Mouse (Mus musculus) macrophage (primary cell): ENCODE results near the gene Mpi. TPM values are rescaled to one million over a fixed set of nuclear protein-coding genes. Genes with fewer than 3 reads are reported as not detected.

ENCODE experiments used
- H3K27ac ChIP-seq: fragments of 350-480 bp; formaldehyde crosslinking; 2 replicates; pipeline ENCODE4 v1.9.0; 2021
- H3K36me3 ChIP-seq: fragments of 350-480 bp; formaldehyde crosslinking; 2 replicates; pipeline ENCODE4 v1.9.0; 2021; ENCODE audit errors: inconsistent target
- H3K4me3 ChIP-seq: fragments of 350-480 bp; formaldehyde crosslinking; 2 replicates; pipeline ENCODE4 v1.9.0; 2021; ENCODE audit errors: inconsistent target
- H3K79me2 ChIP-seq: fragments of 350-480 bp; formaldehyde crosslinking; 2 replicates; pipeline ENCODE4 v1.9.0; 2021; ENCODE audit errors: inconsistent target
- WGBS: methylation state at CpG from one replicate; pipeline ENCODE4 v1.1.7; 2026; ENCODE audit warnings: inconsistent platforms; ENCODE audit not compliant: missing documents; 5-methylcytosine and 5-hydroxymethylcytosine counted together
- polyA plus RNA-seq: library from polyadenylated mRNA; stranded (reverse); fragments of 250-400 nt; gene quantifications from 3 replicates; pipeline ENCODE4 v1.2.4, GENCODE M21; 2018; ENCODE audit warnings: inconsistent platforms
- total RNA-seq, 78 experiments: library from RNA; depleted of rRNA; stranded (reverse); fragments of 250-400 nt; gene quantifications; 1 replicate in 9 of 78; 2 replicates in 24 of 78; 3 replicates in 43 of 78; 4 replicates in 2 of 78; pipeline ENCODE4 v1.2.4; 2018; ENCODE audit warnings: inconsistent platforms in 56 of 78

Gene Mpi
- 100 to 1,000 TPM in 1 of 26 experiments, 10 to 100 TPM in 20, 1 to 10 TPM in 5; 4.2 to 108 (median 38.6) TPM for total RNA-seq (2018; cell fraction: chromatin; rRNA removed)
- total RNA-seq (2018; cell fraction: cytosol; rRNA removed) = 10 to 100 TPM; 11.2 to 33.5 (median 18.7) TPM
- total RNA-seq (2018; cell fraction: nucleus; rRNA removed) = 10 to 100 TPM in 24 of 26 experiments, 1 to 10 TPM in 2; 6.2 to 65.3 (median 32.2) TPM
- polyA plus RNA-seq = 16.5 to 25.5 TPM (median 20.0 TPM) in 3 replicates

- Histone ChIP-seq H3K4me3 (peak within 1 kb of the TSS; percentile 80), H3K27ac (peak within 1 kb of the TSS; percentile 29), H3K36me3 (peaks cover 33% of the 10 kb centered on the region), H3K79me2 (peaks cover 9% of the 10 kb centered on the region; the same call in 1 of the 2 replicates)
- WGBS = 0% methylated on average over 25 of the region's 28 CpGs
These were observed at the start of gene Mpi for GRCm38 (mm10) chr9:57552139-57552887. TSS of gene Mpi (minus strand) at chr9:57552763.

- H3K79me2 ChIP-seq = no peaks in the 10 kb centered on the region
- H3K27ac ChIP-seq = no peak overlapping the region
- 79% methylated on average over 8 of the region's 8 CpGs for WGBS
- no peak overlapping the region for H3K4me3 ChIP-seq
- H3K36me3 ChIP-seq = no peaks in the 10 kb centered on the region
These were observed 49.5 kb upstream of the Mpi start for GRCm38 (mm10) chr9:57602098-57602497.

- Histone ChIP-seq H3K79me2 (no peaks in the 10 kb centered on the region), H3K36me3 (no peaks in the 10 kb centered on the region), H3K27ac (no peak overlapping the region), H3K4me3 (no peak overlapping the region)
- WGBS = 71% methylated on average over 2 of the region's 2 CpGs
These were observed 48.8 kb upstream of the Mpi start for GRCm38 (mm10) chr9:57601353-57601706.

DNA sequence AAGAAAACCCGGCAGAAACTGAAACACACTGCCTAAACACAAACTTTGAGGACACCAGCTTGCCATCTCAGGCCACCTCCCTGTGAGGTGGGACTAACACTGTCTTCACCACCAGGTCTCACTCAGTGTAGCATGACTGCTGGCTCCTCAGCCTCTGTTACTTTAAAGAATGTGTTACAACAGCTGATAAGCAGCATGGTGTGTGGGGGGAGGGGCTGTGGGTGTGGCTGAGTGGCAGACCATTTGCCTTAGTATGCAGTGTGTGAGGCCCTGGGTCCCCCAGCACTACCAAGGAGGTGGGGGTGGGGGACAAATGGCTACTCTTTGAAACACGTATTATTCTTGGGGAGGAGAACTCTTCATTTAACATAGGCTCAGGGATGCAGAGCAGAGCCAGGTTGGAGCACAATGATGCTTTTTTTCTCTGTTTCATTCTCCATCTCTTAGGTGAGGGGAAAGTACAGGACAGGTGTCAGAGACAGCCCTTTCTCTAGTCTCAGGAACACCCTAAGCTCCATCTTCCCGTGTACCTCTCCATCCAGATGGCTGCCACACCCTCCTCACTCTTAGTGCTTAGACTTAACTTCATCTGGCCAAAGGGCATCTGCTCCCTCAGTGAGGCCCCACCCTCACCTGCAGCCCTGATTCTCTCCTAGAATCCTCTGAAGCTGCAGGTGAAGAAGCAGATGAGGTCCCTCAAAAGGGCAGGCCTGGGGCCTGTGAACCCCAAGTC, 48.2 kb upstream of the Mpi start:
- no peak overlapping the region for H3K27ac ChIP-seq
- 39% methylated on average over 3 of the region's 3 CpGs for WGBS
- no peaks in the 10 kb centered on the region for H3K79me2 ChIP-seq
- H3K36me3 ChIP-seq = no peaks in the 10 kb centered on the region
- H3K4me3 ChIP-seq = no peak overlapping the region

- Histone ChIP-seq H3K4me3 (no peak overlapping the region), H3K36me3 (peaks cover 15% of the 10 kb centered on the region), H3K27ac (no peak overlapping the region), H3K79me2 (no peaks in the 10 kb centered on the region)
- 83% methylated on average over 6 of the region's 8 CpGs for WGBS
These were observed 46.4 kb upstream of the Mpi start for GRCm38 (mm10) chr9:57598851-57599563.

GRCm38 (mm10) chr9:57597929-57598382, 45.4 kb upstream of the Mpi start:
- H3K27ac ChIP-seq = no peak overlapping the region
- no peak overlapping the region for H3K4me3 ChIP-seq
- 72% methylated on average over 4 of the region's 4 CpGs for WGBS
- peaks cover 25% of the 10 kb centered on the region for H3K36me3 ChIP-seq
- no peaks in the 10 kb centered on the region for H3K79me2 ChIP-seq

GRCm38 (mm10) chr9:57597265-57597664, 44.7 kb upstream of the Mpi start:
- WGBS = 89% methylated on average over 6 of the region's 8 CpGs
- peaks cover 32% of the 10 kb centered on the region for H3K36me3 ChIP-seq
- H3K27ac ChIP-seq = no peak overlapping the region
- no peak overlapping the region for H3K4me3 ChIP-seq
- no peaks in the 10 kb centered on the region for H3K79me2 ChIP-seq

DNA sequence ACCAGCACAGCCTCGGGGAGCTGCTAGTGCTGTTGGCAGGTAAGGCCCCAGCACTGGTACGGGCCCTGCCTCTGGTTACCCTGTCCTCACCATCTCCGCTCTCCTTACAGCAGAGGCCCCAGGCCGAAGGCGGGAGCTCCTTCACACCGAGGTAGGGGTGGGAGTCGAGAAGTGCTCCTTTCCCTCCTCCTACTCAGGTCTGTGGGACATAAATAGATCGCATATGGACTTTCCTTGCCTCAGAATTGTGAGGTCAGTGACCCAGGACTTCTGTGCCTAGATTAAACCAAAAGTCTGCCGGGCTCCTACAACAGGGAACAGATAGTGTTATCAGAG, 41.6 kb upstream of the Mpi start:
- Histone ChIP-seq H3K27ac (no peak overlapping the region), H3K36me3 (peaks cover 40% of the 10 kb centered on the region), H3K79me2 (no peaks in the 10 kb centered on the region), H3K4me3 (no peak overlapping the region)
- 93% methylated on average over 9 of the region's 9 CpGs for WGBS

GRCm38 (mm10) chr9:57593454-57594173, 41.1 kb upstream of the Mpi start:
- no peaks in the 10 kb centered on the region for H3K79me2 ChIP-seq
- H3K4me3 ChIP-seq = no peak overlapping the region
- WGBS = 91% methylated on average over 12 of the region's 12 CpGs
- H3K27ac ChIP-seq = no peak overlapping the region
- peaks cover 40% of the 10 kb centered on the region for H3K36me3 ChIP-seq

- WGBS = 88% methylated on average over 5 of the region's 5 CpGs
- Histone ChIP-seq H3K36me3 (peaks cover 61% of the 10 kb centered on the region), H3K79me2 (no peaks in the 10 kb centered on the region), H3K4me3 (no peak overlapping the region), H3K27ac (no peak overlapping the region)
These were observed 38.2 kb upstream of the Mpi start for GRCm38 (mm10) chr9:57590726-57591125.

- H3K36me3 ChIP-seq = peaks cover 51% of the 10 kb centered on the region
- 1% methylated on average over 55 of the region's 58 CpGs for WGBS
- peak within 1 kb of the TSS; percentile 39 for H3K4me3 ChIP-seq
- no peaks in the 10 kb centered on the region for H3K79me2 ChIP-seq
- no peak within 1 kb of the TSS for H3K27ac ChIP-seq
These were observed 36.9 kb upstream of the Mpi start, which contains the start of gene Ulk3 for GRCm38 (mm10) chr9:57589224-57590126. TSS of gene Ulk3 (plus strand) at chr9:57589452.

DNA sequence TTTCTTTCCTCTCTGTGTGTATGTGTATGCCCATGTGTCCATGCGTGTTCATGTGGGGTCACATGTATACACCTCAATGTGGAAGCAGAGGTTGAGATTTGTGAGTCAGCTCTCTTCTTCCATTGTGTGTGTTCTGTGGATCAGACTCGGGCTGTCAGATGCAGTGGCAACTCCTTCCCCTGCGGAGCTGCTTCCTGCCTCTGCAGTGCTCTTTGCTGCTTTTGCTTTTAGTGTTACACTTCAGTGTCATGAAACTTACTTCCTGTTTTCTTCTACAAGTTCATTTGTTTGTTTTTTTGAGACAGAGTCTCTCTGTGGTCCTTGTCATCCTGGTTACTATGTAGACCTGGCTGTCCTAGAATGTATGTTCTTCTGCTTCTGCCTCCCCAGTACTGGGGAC, 32.4 kb upstream of the Mpi start:
- H3K27ac ChIP-seq = no peak overlapping the region
- no peak overlapping the region for H3K4me3 ChIP-seq
- 80% methylated on average over 3 of the region's 3 CpGs for WGBS
- peaks cover 65% of the 10 kb centered on the region for H3K36me3 ChIP-seq
- no peaks in the 10 kb centered on the region for H3K79me2 ChIP-seq

GRCm38 (mm10) chr9:57577144-57577849, 24.7 kb upstream of the Mpi start:
- no peak overlapping the region for H3K4me3 ChIP-seq
- peaks cover 48% of the 10 kb centered on the region; the same call in 1 of the 2 replicates for H3K79me2 ChIP-seq
- peak overlapping the region; percentile 21; the same call in 1 of the 2 replicates for H3K27ac ChIP-seq
- 31% methylated on average over 6 of the region's 6 CpGs for WGBS
- H3K36me3 ChIP-seq = peaks cover 66% of the 10 kb centered on the region
